Mouse (Mus musculus): Measurements from ENCODE around the gene Frmd4a.

GRCm38 (mm10) chr2:4256242-4256641, 238.7 kb downstream of the Frmd4a start:
- TF ChIP-seq CTCF (IDR thresholded peaks at IDR 0.05; ENCODE audit: low read depth), result no peak
- TF ChIP-seq EP300 (IDR thresholded peaks at IDR 0.05; ENCODE audit: low read depth), result no peak

Measured in liver, postnatal 0 days (tissue).